Mouse (Mus musculus): ENCODE measurements around the gene Mrtfb.

Gene Mrtfb

GRCm38 (mm10) chr16:13437037-13437769, 180.9 kb downstream of the Mrtfb start:
- peak; percentile 91 for DNase-seq (ENCODE audit: low read depth, low spot score)

- no peak for DNase-seq (ENCODE audit: low read depth, low spot score)
Measured at GRCm38 (mm10) chr16:13437770-13438372, 181.6 kb downstream of the Mrtfb start.

DNA sequence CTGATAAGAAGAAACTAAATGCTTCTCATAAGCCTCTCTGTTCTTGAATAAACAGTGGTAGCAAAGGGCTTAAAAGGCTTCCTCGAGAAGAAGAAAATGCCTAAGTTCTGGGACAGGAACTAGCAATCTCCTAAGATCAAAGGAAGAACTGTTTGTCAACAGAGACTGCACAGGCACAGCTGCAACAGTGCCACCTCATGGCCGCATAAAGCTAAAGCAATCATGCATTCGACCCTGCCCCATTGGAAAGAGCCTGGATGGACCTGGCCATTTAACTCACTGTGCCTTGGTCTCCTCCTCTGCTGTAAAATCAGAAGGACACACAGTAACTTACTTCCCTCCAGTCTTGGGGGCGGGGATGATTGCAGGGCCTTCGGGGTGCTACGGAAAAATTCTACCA, 184.2 kb downstream of the Mrtfb start:
- DNase-seq (ENCODE audit: low read depth, low spot score), result no peak

DNA sequence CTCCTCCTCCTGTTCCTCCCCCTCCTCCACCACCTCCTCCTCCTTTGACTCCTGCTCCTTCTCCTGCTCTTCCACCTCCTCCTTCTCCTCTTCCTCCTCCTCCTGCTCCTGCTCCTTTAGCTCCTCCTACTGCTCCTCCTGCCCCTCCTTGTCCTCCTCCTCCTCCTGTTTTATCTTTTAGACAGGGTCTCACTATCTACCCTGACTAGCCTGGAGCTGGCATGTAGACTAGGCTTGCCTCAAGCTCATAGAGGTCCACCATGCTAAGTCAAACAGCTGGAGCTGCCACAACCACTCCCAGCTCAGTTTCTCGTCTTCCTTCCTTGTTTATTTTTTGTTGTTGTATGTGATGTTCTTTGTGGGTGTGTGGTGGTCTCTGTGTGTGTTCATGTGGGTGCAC, 187.5 kb downstream of the Mrtfb start:
- DNase-seq (ENCODE audit: low read depth, low spot score), result no peak

DNA sequence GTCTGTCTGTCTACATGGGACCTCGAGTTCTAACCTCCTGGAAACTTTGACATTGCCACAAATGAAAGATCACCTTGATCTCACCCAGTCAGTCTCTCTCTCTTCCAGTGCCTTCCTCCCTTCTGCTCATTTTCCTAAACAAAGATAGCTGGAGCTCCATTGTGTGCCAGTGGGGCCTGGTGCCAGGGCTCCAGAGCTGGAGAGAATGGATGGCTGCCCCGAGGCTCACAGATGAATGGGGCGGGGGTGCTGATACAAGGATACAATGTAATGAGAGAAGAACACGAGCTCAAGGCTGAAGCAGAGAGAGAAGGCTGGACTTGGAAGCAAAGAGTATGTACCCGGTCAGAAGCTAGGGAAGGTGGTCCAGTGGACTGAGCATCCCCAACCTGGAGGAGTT, 189.2 kb downstream of the Mrtfb start:
- DNase-seq (ENCODE audit: low read depth, low spot score), result no peak

- DNase-seq (ENCODE audit: low read depth, low spot score), result no peak
Measured at GRCm38 (mm10) chr16:13446488-13446887, 190.2 kb downstream of the Mrtfb start.

- DNase-seq (ENCODE audit: low read depth, low spot score), result no peak
Measured at GRCm38 (mm10) chr16:13446971-13447283, 190.6 kb downstream of the Mrtfb start.

- DNase-seq (ENCODE audit: low read depth, low spot score), result no peak
Measured at GRCm38 (mm10) chr16:13447284-13448050, 191.2 kb downstream of the Mrtfb start.

- no peak for DNase-seq (ENCODE audit: low read depth, low spot score)
Measured at GRCm38 (mm10) chr16:13448051-13448705, 191.9 kb downstream of the Mrtfb start.

DNA sequence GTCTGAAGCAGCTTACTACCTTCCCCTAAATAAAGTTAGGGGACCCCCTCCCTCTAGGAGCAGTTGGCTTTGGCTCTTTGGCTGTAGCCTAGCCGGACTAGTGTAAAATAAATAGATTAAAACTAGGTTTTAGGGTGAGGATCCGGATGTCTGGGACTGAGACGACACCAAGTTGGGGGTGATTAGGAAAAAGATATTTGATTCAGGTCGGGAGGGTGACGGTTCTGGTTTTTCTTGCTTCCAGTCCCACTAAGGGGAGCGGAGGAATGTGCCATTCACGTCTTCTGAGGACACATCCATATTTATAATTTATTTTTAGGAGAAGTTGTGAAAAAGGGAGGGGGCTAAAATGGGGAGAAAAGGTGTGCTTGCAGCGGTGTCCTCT, 192.4 kb downstream of the Mrtfb start:
- DNase-seq (ENCODE audit: low read depth, low spot score), result no peak

- no peak for DNase-seq (ENCODE audit: low read depth, low spot score)
Measured at GRCm38 (mm10) chr16:13449491-13449890, 193.2 kb downstream of the Mrtfb start.

DNA sequence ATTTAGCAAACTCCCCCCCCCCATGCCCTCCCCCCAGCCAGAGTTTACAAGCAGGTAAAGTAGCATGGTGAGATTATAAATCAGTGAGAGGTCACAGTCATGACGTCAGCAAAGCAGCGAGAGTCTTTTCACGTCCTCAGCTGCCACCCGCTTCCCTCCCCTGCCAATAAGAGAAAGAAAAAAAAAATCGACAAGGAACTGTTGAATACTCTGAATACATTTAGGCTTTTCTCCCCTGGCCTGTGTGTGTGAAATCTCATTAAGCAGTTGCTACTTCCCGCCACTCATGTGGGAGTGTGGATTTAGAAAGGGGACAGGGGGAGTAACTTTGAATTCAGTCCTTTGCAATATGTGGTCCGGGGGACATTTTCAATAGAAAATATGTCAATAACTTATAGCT, 194.6 kb downstream of the Mrtfb start:
- DNase-seq (ENCODE audit: low read depth, low spot score), result no peak

- DNase-seq (ENCODE audit: low read depth, low spot score), result no peak
Measured at GRCm38 (mm10) chr16:13451991-13452390, 195.7 kb downstream of the Mrtfb start.

GRCm38 (mm10) chr16:13452661-13453060, 196.4 kb downstream of the Mrtfb start:
- DNase-seq (ENCODE audit: low read depth, low spot score), result no peak

DNA sequence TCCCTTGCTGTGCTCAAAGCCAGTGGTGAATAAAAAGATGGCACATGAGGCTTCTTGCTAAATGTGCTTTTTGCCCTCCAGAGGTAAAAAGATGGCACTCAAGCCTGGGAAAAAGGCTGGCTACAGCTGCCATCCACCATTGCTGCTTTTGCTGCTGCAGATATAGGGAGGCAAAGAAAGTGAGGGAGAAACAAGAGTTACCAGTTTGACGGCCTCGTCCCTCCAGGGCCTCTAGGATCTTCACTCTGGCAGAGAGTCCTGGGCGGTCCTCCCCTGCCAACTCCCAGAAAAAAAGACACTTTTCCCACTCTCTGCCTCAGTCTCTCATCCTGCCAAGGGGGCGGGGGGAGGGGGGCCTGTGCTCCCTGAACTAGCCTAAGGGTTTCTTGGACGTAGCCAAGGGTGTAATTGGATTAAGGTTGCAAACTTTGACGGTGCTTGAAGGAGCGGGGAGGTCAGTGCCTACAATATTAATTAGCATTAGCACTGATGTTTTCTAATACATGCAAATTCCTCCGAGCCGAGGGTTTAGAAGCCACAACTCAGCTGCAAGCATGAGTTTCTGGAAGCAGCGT, 197.8 kb downstream of the Mrtfb start:
- DNase-seq (ENCODE audit: low read depth, low spot score), result no peak

DNA sequence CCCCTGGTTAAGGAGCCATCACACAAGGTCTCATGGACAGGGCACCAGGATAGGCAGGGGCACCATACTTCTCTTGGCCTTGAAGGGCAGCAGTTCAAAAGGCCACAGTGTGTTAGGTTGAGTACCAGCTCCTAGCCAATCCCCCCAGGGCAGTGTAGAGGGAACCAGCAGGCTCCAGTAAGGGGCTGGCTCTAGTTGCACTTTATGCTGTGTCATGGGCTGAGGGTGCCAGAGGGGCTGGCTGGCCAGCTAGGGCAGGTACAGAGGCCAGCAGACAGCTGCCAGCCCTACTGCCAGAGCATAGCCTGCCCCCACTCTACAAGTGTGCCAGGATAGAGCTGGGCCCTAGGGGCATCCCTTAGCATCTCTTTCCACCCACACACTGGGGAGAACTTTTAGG, 199.3 kb downstream of the Mrtfb start:
- no peak for DNase-seq (ENCODE audit: low read depth, low spot score)

DNA sequence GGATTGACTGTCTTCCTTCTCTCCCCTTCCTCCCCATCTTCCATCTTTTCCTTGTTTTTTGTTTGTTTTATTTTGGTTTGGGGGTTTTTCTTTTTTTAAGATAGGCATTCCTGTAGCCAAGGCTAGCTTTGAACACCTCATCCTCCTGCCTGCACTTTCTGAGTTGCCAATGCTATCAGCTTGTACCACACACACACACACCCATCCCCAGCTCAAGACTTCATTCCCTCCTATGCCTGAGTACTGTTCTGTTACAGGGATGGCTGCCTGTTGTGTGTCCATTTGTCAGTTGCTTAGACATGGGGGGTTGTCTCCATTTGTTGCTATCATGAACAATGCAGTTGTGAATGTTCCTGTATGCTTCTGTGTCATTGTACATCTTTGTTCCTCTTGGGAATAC, 202.3 kb downstream of the Mrtfb start:
- DNase-seq (ENCODE audit: low read depth, low spot score), result no peak

DNA sequence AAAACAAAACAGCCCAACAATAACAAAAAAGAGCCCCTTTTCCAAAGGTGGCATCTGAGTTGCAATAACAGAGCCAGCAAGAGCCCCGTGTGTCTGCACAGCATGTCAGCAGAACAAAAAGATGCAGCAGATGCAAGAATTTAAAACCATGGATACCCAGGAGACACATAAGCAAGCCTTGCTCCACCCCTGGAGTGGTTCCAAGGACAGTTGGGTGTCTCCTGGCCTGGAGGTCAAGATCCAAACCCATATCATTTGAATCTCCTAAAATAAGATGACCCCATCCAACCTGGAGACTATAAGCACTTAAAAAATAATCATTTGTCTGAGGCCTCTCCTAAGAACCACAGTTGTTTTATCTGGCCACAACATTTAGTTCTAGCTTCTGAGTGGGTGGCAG, 203.8 kb downstream of the Mrtfb start:
- no peak for DNase-seq (ENCODE audit: low read depth, low spot score)

- no peak for DNase-seq (ENCODE audit: low read depth, low spot score)
Measured at GRCm38 (mm10) chr16:13460777-13461408, 204.6 kb downstream of the Mrtfb start.

GRCm38 (mm10) chr16:13464662-13465061, 208.4 kb downstream of the Mrtfb start:
- DNase-seq (ENCODE audit: low read depth, low spot score), result no peak

All from telencephalon, adult 2 months (tissue).